Mouse (Mus musculus): Measurements from ENCODE around the gene Tcte2.

DNA sequence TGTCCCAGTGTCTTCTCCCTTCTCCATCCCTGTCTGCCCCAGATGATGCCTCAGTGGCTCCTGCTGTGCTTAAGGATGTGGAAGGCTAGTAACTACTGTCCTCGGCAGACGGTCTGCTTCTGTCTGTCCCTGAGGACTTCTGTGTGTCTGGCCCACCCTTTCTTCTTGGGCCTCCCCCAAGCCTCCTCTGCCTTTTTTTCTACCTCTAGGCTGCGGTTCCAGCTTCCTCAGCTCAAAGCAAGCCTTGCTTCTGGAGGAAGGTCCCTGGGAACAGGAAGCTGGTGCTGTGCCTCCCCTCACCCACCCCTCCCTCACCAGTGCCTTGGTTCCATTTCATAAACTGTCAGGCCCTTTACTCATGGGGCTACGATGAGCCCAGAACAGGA, 29.9 kb downstream of the Tcte2 start:
- no peak for TF ChIP-seq MEF2A (IDR thresholded peaks at IDR 0.05; ENCODE audit: borderline replicate concordance, low read depth, low read length)
- no peak for TF ChIP-seq TBP (conservative IDR thresholded peaks at IDR 0.05; ENCODE audit: low read depth, low read length)
- TF ChIP-seq POLR2A (IDR thresholded peaks at IDR 0.05; ENCODE audit: low read depth, low read length), result no peak

All from CH12.LX (cell line).